Mouse (Mus musculus) layer of hippocampus, postnatal 14 days (tissue): Measurements from ENCODE around the gene Cc2d1a. TPM values are rescaled to one million over a fixed set of nuclear protein-coding genes. Genes with fewer than 3 reads are reported as not detected.

Source experiments
- DNase-seq, 2 experiments: peaks; one replicate each; pipeline ENCODE4 v3.0.0; 2021 to 2022; ENCODE audit warnings: low spot score in 2 of 2, mixed read lengths in 1 of 2
- total RNA-seq, 2 experiments: library from RNA; stranded (reverse); gene quantifications; 2 replicates each; pipeline ENCODE4 v1.2.3; 2021

Cc2d1a gene
- total RNA-seq, 2 experiments from 2014 or later, result 46.9 to 53.9 TPM

DNA sequence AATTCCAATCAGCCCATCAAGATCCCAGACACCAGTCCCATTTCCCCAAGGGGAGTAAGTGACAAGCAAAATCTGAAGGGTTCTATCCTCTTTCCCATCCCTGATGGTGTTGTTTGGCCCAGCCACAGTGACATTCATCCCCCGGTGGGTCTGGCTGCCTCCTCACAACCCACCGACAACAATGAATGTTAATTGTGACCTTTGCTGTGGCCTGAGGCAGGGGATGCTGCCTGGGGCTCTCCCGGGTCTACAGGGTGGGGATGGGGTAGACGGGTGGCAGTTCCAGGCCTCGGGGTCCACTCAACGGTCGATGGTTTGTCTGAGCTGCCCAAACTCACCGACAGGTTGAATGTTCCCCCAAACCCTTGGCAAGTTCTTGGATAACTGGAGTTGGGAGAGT is 30.9 kb upstream of the Cc2d1a start:
- DNase-seq, result no peak

DNA sequence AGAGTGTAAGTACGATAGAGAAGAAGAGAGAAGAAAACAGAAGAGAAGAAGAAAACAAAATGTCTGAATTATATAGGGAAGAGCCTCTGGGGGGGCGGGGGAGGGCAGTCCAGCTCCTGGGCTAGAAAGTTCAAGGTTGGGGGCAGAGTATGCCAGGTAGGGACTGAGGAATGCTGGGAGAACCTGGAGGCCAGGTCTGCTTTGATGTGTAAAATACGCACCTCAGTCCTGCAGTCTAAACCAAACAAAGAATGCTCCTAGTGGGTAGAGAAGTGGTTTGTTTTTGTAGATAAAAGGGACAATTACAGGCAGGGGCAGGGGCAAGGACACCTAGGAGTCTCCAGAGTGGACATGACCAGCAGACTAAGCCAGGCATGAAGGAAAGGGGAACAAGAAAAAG is 29.7 kb upstream of the Cc2d1a start:
- no peak for DNase-seq

DNA sequence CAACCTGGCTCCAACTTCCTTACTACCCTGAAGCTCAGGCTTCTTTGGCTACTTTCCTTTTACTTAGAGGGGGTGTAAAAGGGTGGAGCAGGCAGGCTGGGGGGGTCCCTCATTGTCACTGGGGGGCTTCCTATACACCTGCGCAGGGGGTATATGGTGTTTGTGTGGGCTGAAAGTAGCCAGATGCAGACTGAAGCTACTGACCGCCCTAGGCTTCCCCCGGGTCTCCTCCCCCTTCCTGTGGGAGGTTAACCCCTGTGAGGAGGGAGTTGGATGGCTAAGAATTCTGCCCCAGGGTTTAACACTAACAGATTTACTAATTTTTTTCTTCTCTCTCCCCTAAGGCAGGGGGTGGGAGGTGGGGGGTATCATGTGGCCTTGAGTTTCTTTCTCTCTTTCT is 28.8 kb upstream of the Cc2d1a start:
- no peak for DNase-seq

DNA sequence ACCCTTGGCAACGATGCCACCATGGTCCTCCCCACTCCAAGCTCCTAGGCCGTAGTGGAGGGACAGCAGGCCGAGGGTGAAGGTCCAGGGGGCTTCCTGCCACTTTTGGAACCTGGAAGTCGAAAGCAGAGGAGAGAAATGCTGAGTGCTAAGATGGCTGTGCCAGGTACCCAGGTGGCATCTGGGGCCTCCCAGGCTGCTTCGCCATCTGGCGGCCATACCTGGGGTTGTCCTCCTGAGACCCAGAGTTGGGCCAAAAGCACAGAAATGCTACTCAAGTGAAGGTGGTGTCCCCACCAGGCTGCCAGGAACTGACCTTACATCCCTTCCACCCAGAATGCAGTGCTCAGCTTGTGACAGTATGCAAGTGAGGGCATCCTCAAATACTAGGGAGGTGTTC is 26.1 kb upstream of the Cc2d1a start:
- DNase-seq, result no peak

DNA sequence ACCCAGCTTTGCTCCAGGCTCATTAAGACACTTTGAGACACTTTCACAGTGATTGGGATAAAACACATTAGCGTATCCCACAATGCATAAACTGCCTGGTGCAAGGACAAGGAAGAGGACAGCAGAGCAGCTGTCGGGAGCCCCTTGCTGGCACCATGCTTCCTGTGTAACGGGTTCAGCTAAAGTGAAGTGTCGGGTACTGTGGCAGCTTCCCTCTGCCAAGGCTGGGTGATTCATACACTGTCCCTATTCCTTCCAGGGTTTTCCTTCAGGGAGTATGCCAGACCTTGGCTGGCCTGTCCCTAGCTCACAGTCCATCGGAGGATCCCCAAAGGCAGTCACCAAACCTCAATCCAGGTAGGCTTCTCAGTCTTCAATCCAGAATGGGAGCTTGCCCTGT is 22.4 kb upstream of the Cc2d1a start:
- DNase-seq, result no peak

DNA sequence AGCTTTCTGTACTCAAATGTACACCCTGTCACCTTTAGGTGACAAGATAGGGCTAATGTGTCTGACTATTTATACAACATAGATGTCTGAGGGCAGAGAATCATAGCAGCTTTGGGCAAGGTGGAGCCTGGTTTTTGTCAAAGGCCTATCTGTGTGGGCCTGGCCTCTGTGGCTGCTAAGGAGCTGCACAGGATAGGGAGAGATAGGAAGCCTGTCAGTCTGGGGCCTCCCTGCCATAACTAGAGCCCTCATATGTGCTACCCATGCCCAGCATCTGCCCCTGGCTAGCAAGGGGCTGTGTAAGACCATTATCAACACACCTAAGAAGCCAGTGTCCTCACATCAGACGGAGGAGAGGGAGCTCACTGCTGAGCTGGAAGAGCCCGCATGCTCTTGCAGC is 20.0 kb upstream of the Cc2d1a start:
- DNase-seq, result no peak

DNA sequence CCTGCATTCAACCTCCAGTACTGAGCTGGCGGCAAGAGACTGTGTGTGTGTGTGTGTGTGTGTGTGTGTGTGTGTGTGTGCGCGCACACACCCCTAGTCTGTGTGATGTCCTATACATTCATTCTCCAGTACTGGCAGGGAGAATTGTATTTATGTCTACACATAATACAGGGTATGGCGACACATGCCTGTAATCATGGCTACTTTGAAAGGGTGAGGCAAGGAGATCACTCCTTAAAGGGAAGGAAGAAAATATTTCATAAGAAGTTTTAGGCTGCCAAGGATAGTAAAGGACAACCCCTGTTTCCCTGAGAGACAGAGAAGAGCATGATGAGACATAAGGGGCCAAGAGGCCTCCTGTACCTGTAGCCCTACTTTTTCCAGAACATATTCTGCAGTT is 9.9 kb upstream of the Cc2d1a start:
- no peak for DNase-seq

DNA sequence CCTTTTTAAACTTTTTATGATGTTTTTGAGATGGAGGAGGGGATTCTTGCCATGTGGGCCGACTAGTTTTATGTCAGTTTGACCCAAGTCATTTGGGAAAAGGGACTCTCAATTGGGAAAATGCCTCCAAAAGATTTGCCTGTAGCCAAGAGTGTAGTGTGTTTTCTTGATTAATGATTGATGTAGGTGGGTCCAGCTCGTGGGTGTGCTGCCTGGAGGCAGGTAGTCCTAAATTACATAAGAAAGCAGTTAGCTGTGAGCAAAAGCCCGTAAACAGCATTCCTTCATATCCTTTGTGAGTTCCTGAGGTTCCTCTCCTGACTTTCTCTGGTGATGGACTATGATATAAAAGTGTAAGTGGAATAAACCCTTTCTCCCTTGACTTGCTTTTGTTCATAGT is 1.4 kb upstream of the Cc2d1a start:
- DNase-seq, result no peak

DNA sequence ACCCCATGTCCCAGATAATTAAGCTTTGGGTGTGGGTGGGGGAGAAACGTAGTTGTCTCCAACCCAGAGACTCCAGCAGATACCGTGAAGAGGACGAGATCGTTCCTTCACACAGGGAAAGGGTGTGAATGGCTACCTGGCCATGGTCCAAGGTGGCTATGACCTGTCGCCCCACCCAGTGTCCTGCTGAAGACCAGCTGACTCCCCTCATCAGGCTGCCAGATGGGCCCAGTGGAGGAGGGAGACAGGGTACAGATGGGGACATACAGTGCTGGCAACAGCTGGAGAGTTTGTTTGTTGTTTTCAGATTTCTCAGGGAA is 755 bp upstream of the Cc2d1a start:
- DNase-seq, result no peak

DNA sequence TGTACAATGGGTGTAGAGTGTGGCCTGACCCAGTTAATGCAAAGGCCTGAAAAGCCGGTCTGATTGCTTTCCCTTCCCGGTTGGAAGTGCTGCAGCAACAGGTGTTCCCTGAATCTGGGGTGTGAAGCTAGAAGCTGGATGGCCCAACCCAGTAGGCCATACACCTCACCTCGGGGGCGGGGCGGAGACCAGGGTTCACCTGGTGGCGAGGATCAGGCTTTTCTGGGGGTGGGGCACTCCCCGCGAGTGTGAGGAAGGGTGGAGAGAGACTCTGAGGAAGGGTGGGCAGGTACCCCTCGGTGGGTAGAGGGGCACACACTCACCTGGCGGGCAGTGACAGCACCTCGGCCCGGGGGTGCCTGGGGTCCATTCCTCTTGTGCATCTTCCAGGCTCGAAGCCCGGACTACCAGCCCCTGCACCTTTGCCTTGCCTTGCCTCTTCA is 391 bp downstream of the Cc2d1a start:
- DNase-seq, result no peak

DNA sequence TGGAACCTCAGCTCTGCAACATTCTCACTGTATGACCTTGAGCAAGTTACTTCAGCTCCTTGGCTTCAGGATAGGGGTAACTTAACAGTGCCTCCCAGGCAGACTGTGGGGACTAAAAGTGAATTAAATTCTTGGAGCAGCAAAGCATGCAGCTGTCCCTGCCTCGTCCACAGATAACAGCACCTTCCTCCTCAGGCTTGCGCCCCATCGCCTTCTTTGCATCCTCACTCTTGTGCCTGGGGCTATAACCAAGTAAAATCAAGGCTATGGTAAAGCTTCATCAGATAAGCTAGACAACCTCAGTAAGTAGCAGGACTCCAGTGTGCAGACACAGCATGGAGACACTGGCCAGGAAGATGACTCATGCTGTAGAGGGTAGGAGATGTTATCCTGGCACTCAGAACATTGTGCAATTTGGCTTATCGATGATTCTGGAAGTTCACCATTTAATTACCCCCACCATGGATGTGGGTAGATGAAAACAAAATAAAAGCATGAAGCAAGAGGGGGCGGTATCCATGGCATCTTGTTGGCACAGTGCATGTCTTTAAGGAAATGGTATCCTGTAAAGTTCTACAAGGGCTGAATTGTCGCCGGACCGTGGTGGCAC is 3.0 kb downstream of the Cc2d1a start:
- no peak for DNase-seq

DNA sequence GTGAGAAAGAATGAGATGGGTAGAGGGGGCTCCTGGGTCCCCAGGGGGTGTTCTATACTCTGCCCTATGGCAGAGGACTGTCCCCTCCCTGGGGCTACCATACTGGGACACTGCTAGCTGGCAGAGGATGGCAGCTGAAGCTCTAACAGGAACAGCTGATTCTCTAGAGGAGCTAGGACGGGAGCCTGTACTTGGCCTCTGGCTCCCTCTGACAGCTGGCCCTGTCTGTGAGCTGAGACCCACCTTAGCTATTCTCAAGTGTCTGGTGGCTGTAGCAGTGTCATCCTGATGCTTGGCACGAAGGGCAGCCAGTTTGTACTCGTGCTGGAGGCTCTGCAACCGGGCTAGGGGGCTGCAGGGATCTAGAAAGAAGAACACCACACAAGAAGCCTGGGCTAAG is 6.9 kb downstream of the Cc2d1a start:
- DNase-seq, result no peak

DNA sequence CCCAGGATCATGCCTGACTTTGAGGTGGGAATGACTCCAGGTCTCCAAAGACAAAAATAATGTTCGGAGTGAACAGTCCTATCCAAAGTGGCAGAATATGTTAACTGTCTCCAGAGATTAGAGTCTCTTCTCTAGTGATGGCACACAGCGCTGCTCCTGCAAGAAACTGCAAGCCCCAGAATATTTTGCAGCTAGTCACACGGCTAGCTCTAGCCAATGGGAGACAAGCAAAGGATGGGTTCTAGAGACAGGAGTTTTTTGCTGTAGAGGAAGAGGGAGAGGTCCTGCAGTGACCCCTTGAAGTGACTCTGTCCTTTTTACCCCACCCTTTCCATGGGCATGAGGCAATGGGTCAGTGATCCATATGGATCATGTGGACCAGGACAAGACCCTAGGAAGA is 9.9 kb downstream of the Cc2d1a start:
- DNase-seq, result no peak

DNA sequence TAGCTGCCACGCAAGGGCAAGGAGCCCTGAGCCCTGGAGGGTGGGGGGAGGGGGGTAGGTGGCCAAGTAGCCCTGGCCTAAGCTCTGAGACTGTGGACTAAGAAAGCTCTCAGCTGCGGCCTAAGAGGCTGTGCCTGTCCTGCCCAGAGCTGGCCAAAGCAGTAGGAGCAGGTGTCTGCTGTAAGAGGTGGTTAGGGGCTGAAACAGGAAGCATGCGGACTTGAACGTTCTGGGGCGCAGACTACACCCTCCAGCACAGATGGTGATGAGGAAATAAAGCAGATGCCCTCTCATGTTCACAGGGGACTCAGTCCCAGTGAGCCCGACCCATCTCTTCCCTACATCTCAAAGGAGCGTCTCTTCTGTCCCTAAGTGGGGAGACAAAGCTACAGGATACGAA is 15.5 kb downstream of the Cc2d1a start:
- DNase-seq, result no peak

DNA sequence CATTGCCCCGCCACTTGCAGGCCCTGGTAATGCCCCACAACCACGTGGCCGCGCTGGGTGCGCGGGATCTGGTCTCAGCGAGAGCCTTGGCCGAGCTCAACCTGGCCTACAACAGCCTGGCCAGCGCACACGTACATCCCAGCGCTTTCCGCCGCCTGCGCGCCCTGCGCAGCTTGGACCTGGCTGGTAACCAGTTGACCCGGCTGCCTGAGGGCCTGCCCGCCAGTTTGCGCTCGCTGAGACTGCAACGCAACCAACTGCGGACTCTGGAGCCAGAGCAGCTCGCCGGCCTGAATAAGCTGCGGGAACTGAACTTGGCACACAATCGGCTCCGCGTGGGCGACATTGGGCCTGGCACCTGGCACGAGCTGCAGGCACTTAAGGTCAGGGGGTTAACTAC is 16.9 kb downstream of the Cc2d1a start:
- no peak for DNase-seq

DNA sequence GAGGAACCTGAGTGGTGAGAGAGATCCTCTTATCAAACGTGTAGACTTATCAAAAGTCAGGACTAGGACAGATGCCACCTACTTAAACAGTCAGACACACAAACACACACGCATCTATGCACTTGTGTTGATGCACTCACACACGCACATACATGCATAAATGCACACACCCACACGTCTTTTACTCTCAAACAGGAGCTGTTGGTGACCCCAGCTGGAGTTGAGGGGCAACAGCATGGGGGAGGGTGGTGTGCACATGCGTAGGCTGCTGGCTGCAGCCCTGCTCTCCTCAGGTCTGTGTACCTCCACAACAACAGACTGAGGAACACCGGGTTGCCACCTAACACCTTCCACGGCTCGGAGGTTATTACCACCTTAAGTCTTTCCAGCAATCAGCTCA is 19.5 kb downstream of the Cc2d1a start:
- DNase-seq, result no peak

DNA sequence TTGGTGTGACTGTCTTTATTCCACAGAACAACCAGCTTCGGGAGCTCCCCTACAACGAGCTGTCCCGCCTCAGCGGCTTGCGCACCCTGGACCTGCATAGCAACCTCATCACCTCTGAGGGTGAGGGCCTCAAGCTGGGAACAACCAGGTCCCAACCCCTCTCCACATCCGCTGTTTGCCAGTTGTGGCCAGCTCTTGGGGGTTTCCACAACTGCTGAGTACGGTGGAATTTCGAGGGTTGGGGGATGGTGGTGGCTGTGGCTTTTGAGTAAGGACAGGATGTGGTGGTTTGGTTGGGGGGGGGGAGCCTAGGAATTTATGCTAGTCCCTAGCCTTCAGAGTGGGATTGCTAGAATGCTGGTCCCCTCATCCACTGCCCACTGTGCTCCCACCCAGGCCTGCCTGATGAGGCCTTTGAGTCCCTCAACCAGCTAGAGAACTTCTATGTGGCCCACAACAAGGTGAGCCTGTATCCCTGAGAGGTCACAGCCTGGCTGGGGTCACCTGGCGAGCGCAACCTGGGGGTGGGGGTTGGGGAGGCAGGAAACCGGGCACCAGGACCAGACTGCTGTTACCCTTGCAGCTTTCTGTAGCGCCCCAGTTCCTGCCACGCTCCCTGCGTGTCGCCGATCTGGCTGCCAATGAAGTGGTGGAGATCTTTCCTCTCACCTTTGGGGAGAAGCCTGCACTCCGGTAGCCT is 20.4 kb downstream of the Cc2d1a start:
- no peak for DNase-seq

DNA sequence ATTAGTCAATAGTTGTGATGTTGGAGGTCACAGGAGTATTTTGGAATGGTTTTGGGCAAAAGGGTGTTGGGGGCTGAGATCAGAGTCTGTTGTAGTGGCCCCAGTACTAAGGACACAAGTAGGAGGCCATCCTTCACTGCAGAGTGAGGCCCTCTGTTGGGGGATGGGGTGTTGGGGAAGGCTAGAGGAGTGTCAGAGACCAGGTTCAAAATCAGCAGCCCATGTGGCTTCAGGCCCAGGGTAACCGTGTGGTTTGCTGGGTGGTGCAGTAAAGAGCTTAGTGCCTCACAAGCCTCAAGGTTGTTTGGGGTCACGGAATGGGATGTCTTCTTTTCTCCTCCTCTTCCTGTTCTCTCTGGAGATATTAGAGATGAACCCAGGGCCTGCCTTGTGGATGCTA is 21.0 kb downstream of the Cc2d1a start:
- DNase-seq, result no peak

DNA sequence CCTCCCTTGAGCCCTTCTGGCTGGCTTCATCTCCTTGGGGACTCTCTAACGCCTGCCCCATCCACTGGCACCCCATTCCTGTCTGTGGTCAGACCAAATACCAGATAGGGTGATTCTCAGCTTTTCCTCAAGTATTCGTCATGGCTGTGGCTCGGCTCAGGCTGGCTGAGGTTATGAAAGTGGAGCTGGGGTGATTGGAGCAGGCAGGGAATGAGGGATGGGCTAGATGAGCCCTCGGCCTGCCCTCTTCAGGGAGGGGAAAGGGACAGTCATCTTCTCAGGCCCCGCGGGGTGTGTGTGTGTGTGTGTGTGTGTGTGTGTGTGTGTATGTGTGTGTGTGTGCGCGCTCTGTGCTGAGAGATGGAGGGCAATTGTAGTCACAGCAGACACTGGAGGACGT is 22.1 kb downstream of the Cc2d1a start, which contains the start of gene Podnl1:
Gene Podnl1, plus strand, starts transcription at position 334 of the 400 bp plus-strand sequence.
- no peak for DNase-seq

DNA sequence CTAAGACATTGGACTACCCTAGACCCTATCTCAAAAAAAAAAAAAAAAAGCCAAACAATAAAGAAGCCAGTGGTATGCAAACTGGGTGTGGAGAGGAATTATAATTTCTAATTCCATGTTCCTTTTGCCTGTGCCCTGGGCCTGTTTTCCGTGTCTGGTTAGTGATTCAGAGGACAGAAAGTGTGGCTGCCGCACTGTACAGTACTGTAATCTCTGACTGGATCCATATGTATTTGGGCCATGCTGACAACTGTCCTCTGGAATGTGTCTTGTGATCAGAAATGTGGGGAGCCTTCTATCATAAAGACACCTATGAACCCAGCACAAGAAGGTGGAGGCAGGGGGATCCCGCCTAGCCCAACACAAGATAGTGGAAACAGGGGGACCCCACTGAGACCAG is 25.6 kb downstream of the Cc2d1a start:
- no peak for DNase-seq

DNA sequence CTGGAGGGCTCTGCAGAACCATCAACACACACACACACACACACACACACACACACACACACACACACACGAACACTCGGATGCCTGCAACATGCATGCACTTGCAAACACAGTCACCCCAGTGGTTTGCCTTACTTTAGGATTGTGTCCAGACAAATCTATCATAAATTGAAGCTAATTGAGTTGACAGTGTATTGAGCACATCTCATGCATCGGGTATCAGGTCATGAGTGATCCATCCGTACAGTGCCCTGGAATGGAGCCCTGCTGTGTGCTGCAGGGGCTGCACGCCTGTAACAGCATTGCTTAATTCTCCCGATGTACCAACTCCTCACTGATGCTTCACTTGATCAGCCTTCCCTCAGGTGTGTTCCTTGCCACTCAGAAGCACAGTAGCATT is 32.1 kb downstream of the Cc2d1a start:
- no peak for DNase-seq

DNA sequence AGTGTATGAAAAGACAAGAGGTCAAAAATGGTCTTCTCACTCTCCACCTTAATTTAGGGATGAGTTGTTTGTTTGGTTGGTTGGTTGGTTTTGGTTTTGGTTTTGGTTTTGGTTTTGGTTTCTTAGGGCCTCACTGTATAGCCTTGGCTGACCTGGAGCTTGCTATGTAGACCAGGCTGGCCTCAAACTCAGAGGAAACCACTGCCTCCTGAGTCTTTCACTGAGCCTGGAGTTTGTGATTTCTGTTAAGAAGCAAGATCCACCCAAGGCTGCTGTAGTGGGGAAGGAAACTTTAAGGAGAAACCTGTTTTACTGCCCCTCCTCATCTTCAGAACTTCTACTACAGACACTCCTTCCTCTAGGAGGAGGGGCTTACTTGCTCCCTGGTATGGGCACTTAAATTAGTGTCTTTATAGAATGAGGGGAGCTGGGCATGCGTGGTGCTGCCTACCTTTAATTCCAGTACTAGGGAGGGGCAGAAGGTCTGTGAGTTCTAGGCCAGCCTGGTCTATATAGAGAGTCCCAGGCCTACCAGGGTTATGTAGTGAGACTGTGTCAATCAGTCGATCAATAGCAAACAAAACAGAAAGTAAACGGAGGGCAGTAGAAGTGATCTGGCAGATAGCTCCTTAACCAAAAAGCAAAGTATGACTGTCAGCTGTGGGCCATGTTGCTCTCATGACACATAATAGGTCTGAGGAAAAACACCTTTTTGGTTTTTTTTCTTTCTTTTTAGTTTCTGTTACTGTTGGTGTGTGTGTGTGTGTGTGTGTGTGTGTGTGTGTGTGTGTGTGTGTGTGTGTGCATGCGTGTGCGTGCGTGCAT is 41.3 kb downstream of the Cc2d1a start:
- DNase-seq, result no peak

DNA sequence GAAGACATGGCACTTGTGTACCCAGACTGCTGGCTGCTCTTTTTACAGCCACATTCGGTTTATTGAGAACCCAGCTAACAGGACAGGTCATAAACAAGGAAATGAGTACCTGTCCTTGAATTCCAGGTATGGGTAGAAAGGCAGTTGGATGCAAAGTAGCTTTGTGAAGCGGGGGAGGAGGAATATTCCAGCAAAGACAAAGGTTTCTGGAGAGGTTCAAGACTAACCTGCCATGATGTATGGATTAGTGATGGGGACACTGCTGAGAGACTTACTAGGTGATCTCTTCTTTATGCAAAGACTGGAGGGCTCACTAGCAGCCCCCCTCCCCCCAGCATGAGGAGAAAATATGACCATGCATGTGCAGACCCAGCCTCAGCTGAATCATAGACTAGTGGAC is 42.1 kb downstream of the Cc2d1a start:
- no peak for DNase-seq
